Mouse (Mus musculus) olfactory bulb, adult 2 months (tissue): ENCODE measurements around the gene Slc25a3.

Source experiments
- CTCF ChIP-seq: fragments of 200-500 bp; IDR thresholded peaks from 2 replicates; pipeline ENCODE4 v1.5.1; 2012; ENCODE audit warnings: low read depth, mild to moderate bottlenecking, low read length, moderate library complexity; ENCODE audit not compliant: insufficient read depth
- POLR2A ChIP-seq: fragments of 200-500 bp; IDR thresholded peaks from 2 replicates; pipeline ENCODE4 v1.6.1; 2012; ENCODE audit warnings: mild to moderate bottlenecking, low read depth, low read length, moderate library complexity; ENCODE audit not compliant: insufficient read depth

GRCm38 (mm10) chr10:91076667-91077066 is 47.2 kb downstream of the Slc25a3 start:
- TF ChIP-seq CTCF (no peak), POLR2A (no peak)
